Mouse (Mus musculus) C3H10T1/2 (cell line): ENCODE data around the gene Cyth2. TPM values are rescaled to one million over a fixed set of nuclear protein-coding genes. Genes with fewer than 3 reads are reported as not detected.

Source experiments
- polyA plus RNA-seq, 2 experiments: library from polyadenylated mRNA; unstranded; fragments of >200 nt; fragmentation: generic; extraction: Trizol; gene quantifications; one replicate each; pipeline ENCODE4 v1.2.1; 2012; ENCODE audit warnings: missing spikeins in 2 of 2

Cyth2 gene
- polyA plus RNA-seq, result 100 to 1,000 TPM; 107 to 115 TPM

GRCm38 (mm10) chr7:45813787-45814779 is at the start of gene Cyth2:
Gene Cyth2, minus strand, starts transcription at chr7:45814581.

GRCm38 (mm10) chr7:45830427-45831127 is 16.2 kb upstream of the Cyth2 start, which contains the start of gene Grwd1:
Gene Grwd1, minus strand, starts transcription at chr7:45830944.

GRCm38 (mm10) chr7:45824598-45824997 is 10.2 kb upstream of the Cyth2 start, which contains the start of gene Kcnj14:
Gene Kcnj14, minus strand, starts transcription at chr7:45824782.

DNA sequence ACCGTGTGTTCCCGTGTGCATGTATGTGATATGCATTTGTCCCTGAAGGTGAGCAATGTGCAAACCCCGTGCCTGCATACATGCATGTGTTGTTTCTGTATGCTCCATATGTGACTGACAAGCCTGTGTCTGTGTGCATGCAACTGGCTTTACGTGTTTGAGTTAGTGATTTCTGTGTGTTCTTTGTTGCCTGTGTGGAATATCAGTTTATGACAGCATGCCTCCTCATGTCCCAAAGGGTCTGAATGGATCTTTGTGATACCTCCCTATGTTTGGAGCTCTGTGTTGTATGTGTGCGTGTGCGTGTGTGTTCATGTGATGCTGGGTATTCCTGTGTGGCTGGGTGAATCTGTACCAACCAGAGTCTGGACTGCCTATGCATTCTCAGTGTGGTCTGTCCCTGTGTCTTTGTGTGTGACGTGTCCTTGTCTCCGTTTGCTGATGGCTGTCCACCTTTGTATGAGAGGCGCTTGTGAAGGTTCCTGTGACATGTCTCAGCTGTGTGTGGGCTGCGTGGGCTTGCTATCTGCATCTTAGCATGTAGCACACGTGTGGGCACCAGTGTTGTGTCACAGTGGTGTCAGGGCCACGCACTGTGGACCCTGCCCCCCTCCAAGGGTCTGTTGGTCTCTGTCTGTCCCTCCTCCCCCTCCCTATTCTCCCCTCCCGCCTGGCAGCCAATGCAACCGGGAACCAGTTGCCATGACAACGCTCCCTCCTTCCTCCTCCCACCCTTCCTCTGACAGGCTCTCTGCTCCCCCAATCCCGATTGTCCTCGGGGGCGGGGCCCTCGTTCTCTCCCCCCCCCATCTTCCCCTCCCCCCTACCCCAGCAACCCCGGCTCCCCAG is 29.6 kb downstream of the Cyth2 start, which contains the start of gene Sult2b1:
Gene Sult2b1, minus strand, starts transcription at position 146 of the 849 bp plus-strand sequence.

DNA sequence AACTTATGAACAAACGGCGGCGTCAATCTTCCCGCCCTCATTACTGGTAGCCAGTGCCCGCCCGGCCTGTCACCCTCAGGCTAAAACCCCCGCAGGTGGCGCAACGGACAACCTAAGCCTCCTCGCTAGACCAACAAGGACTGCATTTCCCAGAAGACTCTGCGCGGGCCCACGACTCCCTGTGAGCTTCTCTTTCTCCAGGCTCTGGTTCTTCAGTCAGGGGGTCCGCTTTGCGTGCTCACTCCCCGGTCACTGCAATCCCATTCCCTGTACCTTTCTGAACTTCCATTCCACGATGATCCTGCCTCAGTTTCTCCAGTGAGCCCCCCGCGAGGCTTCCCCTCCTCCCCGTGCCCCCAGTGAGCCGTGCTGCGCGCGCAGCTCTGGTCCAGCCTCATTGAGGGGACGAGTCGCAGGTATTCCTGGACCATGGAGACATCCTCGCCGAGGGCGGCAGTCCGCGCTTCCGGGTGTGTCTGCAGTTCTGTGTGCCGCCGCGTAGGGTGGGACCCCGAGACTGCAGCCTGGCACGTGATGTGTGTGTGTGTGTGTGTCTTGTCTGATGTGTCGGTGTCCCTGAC is 30.8 kb downstream of the Cyth2 start, which contains the start of gene Lmtk3:
Gene Lmtk3, plus strand, starts transcription at position 228 of the 581 bp plus-strand sequence.

Other genes with a start within 250 kb of the Cyth2 start
- gene Bcat2, start 244.4 kb downstream of the Cyth2 start, polyA plus RNA-seq, result 10 to 100 TPM; 37.7 to 68.6 TPM
- under 1 TPM in 1 of 2 experiments, not detected in 1; 0.27 TPM for gene Fgf21, start 199.1 kb downstream of the Cyth2 start, polyA plus RNA-seq
- gene Fut1, start 197.3 kb downstream of the Cyth2 start, polyA plus RNA-seq, result not detected
- not detected for gene Izumo1, start 192.8 kb downstream of the Cyth2 start, polyA plus RNA-seq
- under 1 TPM; 0.05 to 0.07 TPM for gene Rasip1, start 187.1 kb downstream of the Cyth2 start, polyA plus RNA-seq
- gene Mamstr, start 174.6 kb downstream of the Cyth2 start, polyA plus RNA-seq, result 1 to 10 TPM in 1 of 2 experiments, under 1 TPM in 1; 0.05 to 1.3 TPM
- under 1 TPM in 1 of 2 experiments, not detected in 1; 0.06 TPM for gene Fut2, start 148.2 kb downstream of the Cyth2 start, polyA plus RNA-seq
- 1 to 10 TPM in 1 of 2 experiments, under 1 TPM in 1; 0.04 to 3.3 TPM for gene Ntn5, start 130.6 kb downstream of the Cyth2 start, polyA plus RNA-seq
- 1 to 10 TPM in 1 of 2 experiments, under 1 TPM in 1; 0.42 to 1.3 TPM for gene Sec1, start 120.2 kb downstream of the Cyth2 start, polyA plus RNA-seq
- gene Car11, start 114.7 kb downstream of the Cyth2 start, polyA plus RNA-seq, result 10 to 100 TPM in 1 of 2 experiments, under 1 TPM in 1; 0.81 to 21.1 TPM
- 10 to 100 TPM; 13.0 to 47.5 TPM for gene Dbp, start 109.5 kb downstream of the Cyth2 start, polyA plus RNA-seq
- 1,000 to 10,000 TPM; 3,564 to 8,503 TPM for gene Rpl18, start 99.1 kb downstream of the Cyth2 start, polyA plus RNA-seq
- gene Sphk2, start 96.6 kb downstream of the Cyth2 start, polyA plus RNA-seq, result 10 to 100 TPM; 13.6 to 20.8 TPM
- under 1 TPM; 0.05 to 0.09 TPM for gene Fam83e, start 93.4 kb downstream of the Cyth2 start, polyA plus RNA-seq
- gene Spaca4, start 88.8 kb downstream of the Cyth2 start, polyA plus RNA-seq, result under 1 TPM in 1 of 2 experiments, not detected in 1; 0.12 TPM
- under 1 TPM; 0.12 to 0.25 TPM for gene Lmtk3, start 30.8 kb downstream of the Cyth2 start, polyA plus RNA-seq
- under 1 TPM; 0.11 to 0.41 TPM for gene Sult2b1, start 29.9 kb downstream of the Cyth2 start, polyA plus RNA-seq
- gene Kcnj14, start 10.2 kb upstream of the Cyth2 start, polyA plus RNA-seq, result under 1 TPM; 0.09 to 0.12 TPM
- 10 to 100 TPM; 21.2 to 84.5 TPM for gene Grwd1, start 16.4 kb upstream of the Cyth2 start, polyA plus RNA-seq
- gene Kdelr1, start 58.2 kb upstream of the Cyth2 start, polyA plus RNA-seq, result 100 to 1,000 TPM; 128 to 197 TPM
- gene Grin2d, start 63.8 kb upstream of the Cyth2 start, polyA plus RNA-seq, result 1 to 10 TPM in 1 of 2 experiments, under 1 TPM in 1; 0.42 to 2.0 TPM
- 1 to 10 TPM in 1 of 2 experiments, under 1 TPM in 1; 0.63 to 2.8 TPM for gene Syngr4, start 82.1 kb upstream of the Cyth2 start, polyA plus RNA-seq
- gene Tmem143, start 82.4 kb upstream of the Cyth2 start, polyA plus RNA-seq, result 10 to 100 TPM in 1 of 2 experiments, 1 to 10 TPM in 1; 6.6 to 20.6 TPM
- gene Emp3, start 106.8 kb upstream of the Cyth2 start, polyA plus RNA-seq, result 1,000 to 10,000 TPM in 1 of 2 experiments, 100 to 1,000 TPM in 1; 899 to 1,094 TPM
- under 1 TPM; 0.41 to 0.73 TPM for gene Ccdc114, start 109.5 kb upstream of the Cyth2 start, polyA plus RNA-seq
- gene Abcc6, start 215.7 kb upstream of the Cyth2 start, polyA plus RNA-seq, result under 1 TPM in 1 of 2 experiments, not detected in 1; 0.01 TPM
- gene Nomo1, start 219.1 kb upstream of the Cyth2 start, polyA plus RNA-seq, result 10 to 100 TPM; 22.3 to 32.0 TPM